Mouse (Mus musculus) cerebellum, adult 2 months (tissue): ENCODE data around the gene Pygo1.

Experiments used
- CTCF ChIP-seq: fragments of 200-500 bp; IDR thresholded peaks from 2 replicates; pipeline ENCODE4 v1.5.1; 2011; ENCODE audit warnings: low read depth, mild to moderate bottlenecking, control low read depth, low read length, moderate library complexity, borderline replicate concordance; ENCODE audit not compliant: insufficient read depth
- POLR2A ChIP-seq: fragments of 200-500 bp; IDR thresholded peaks from 2 replicates; pipeline ENCODE4 v1.6.1; 2011; ENCODE audit warnings: low read length, control low read depth, borderline replicate concordance; ENCODE audit not compliant: insufficient read depth

- no peak for TF ChIP-seq CTCF
- no peak for TF ChIP-seq POLR2A
These were observed 2.4 kb upstream of the Pygo1 start for GRCm38 (mm10) chr9:72923068-72923467.
